Mouse (Mus musculus): ENCODE results near the gene Nav2. TPM values are rescaled to one million over a fixed set of nuclear protein-coding genes. Genes with fewer than 3 reads are reported as not detected.

Gene Nav2
- polyA plus RNA-seq, 1 experiment from 2014 or later: 27.6 TPM

GRCm38 (mm10) chr7:49204856-49205255 lies 296.3 kb downstream of the Nav2 start:
- H3K27ac ChIP-seq (replicated peaks): no peak overlapping the region
- 88% methylated on average over 3 of the region's 3 CpGs for WGBS
- H3K9me3 ChIP-seq (replicated peaks): no peaks in the 10 kb centered on the region
- H3K9ac ChIP-seq (replicated peaks): no peak overlapping the region
- no peak for ATAC-seq (ENCODE audit: low FRiP score)
- no peaks in the 10 kb centered on the region for H3K27me3 ChIP-seq (replicated peaks)
- no peak overlapping the region for H3K4me3 ChIP-seq (replicated peaks)
- H3K4me1 ChIP-seq: peaks cover 36% of the 10 kb centered on the region
- H3K4me2 ChIP-seq: no peak overlapping the region
- no peaks in the 10 kb centered on the region for H3K36me3 ChIP-seq

GRCm38 (mm10) chr7:49205551-49205950 lies 297.0 kb downstream of the Nav2 start:
- Histone ChIP-seq H3K4me1 (peaks cover 35% of the 10 kb centered on the region), H3K36me3 (no peaks in the 10 kb centered on the region), H3K9me3 (replicated peaks) (no peaks in the 10 kb centered on the region), H3K27me3 (replicated peaks) (no peaks in the 10 kb centered on the region), H3K4me2 (no peak overlapping the region), H3K4me3 (replicated peaks) (no peak overlapping the region), H3K27ac (replicated peaks) (no peak overlapping the region), H3K9ac (replicated peaks) (no peak overlapping the region)
- ATAC-seq (ENCODE audit: low FRiP score): no peak
- 91% methylated on average over 1 of the region's 1 CpGs for WGBS

GRCm38 (mm10) chr7:49206775-49207676 lies 298.5 kb downstream of the Nav2 start:
- no peak overlapping the region for H3K4me3 ChIP-seq (replicated peaks)
- no peaks in the 10 kb centered on the region for H3K27me3 ChIP-seq (replicated peaks)
- no peaks in the 10 kb centered on the region for H3K9me3 ChIP-seq (replicated peaks)
- H3K36me3 ChIP-seq: no peaks in the 10 kb centered on the region
- H3K4me2 ChIP-seq: no peak overlapping the region
- no peak for ATAC-seq (ENCODE audit: low FRiP score)
- H3K4me1 ChIP-seq: peaks cover 29% of the 10 kb centered on the region
- no peak overlapping the region for H3K9ac ChIP-seq (replicated peaks)
- 76% methylated on average over 5 of the region's 5 CpGs for WGBS
- no peak overlapping the region for H3K27ac ChIP-seq (replicated peaks)

GRCm38 (mm10) chr7:49209526-49209925 lies 301.0 kb downstream of the Nav2 start:
- H3K27me3 ChIP-seq (replicated peaks): no peaks in the 10 kb centered on the region
- no peak overlapping the region for H3K4me3 ChIP-seq (replicated peaks)
- H3K4me2 ChIP-seq: no peak overlapping the region
- no peaks in the 10 kb centered on the region for H3K9me3 ChIP-seq (replicated peaks)
- 40% methylated on average over 7 of the region's 7 CpGs for WGBS
- H3K36me3 ChIP-seq: no peaks in the 10 kb centered on the region
- no peak for ATAC-seq (ENCODE audit: low FRiP score)
- no peak overlapping the region for H3K9ac ChIP-seq (replicated peaks)
- peaks cover 11% of the 10 kb centered on the region for H3K4me1 ChIP-seq
- peak overlapping the region; percentile 18; the same call in 1 of the 2 replicates for H3K27ac ChIP-seq (replicated peaks)

- no peaks in the 10 kb centered on the region for H3K27me3 ChIP-seq (replicated peaks)
- no peak overlapping the region for H3K27ac ChIP-seq (replicated peaks)
- no peaks in the 10 kb centered on the region for H3K36me3 ChIP-seq
- H3K4me3 ChIP-seq (replicated peaks): no peak overlapping the region
- peaks cover 11% of the 10 kb centered on the region for H3K4me1 ChIP-seq
- H3K9ac ChIP-seq (replicated peaks): no peak overlapping the region
- H3K4me2 ChIP-seq: no peak overlapping the region
- no peak for ATAC-seq (ENCODE audit: low FRiP score)
- 91% methylated on average over 8 of the region's 8 CpGs for WGBS
- no peaks in the 10 kb centered on the region for H3K9me3 ChIP-seq (replicated peaks)
Measured at GRCm38 (mm10) chr7:49210721-49211120, 302.2 kb downstream of the Nav2 start.

GRCm38 (mm10) chr7:49213011-49213410 lies 304.5 kb downstream of the Nav2 start:
- Histone ChIP-seq H3K9ac (replicated peaks) (no peak overlapping the region), H3K27ac (replicated peaks) (no peak overlapping the region), H3K27me3 (replicated peaks) (no peaks in the 10 kb centered on the region), H3K36me3 (no peaks in the 10 kb centered on the region), H3K4me2 (no peak overlapping the region), H3K4me3 (replicated peaks) (no peak overlapping the region), H3K4me1 (peaks cover 8% of the 10 kb centered on the region; the same call in 1 of the 2 replicates), H3K9me3 (replicated peaks) (no peaks in the 10 kb centered on the region)
- no peak for ATAC-seq (ENCODE audit: low FRiP score)
- 69% methylated on average over 4 of the region's 4 CpGs for WGBS

GRCm38 (mm10) chr7:49217786-49218185 lies 309.3 kb downstream of the Nav2 start:
- Histone ChIP-seq H3K27me3 (replicated peaks) (no peaks in the 10 kb centered on the region), H3K36me3 (no peaks in the 10 kb centered on the region), H3K4me3 (replicated peaks) (no peak overlapping the region), H3K27ac (replicated peaks) (no peak overlapping the region), H3K4me2 (no peak overlapping the region), H3K9ac (replicated peaks) (no peak overlapping the region), H3K9me3 (replicated peaks) (no peaks in the 10 kb centered on the region), H3K4me1 (no peaks in the 10 kb centered on the region; the same call in 1 of the 2 replicates)
- WGBS: 82% methylated on average over 6 of the region's 6 CpGs
- no peak for ATAC-seq (ENCODE audit: low FRiP score)

- Histone ChIP-seq H3K4me3 (replicated peaks) (no peak overlapping the region), H3K27me3 (replicated peaks) (no peaks in the 10 kb centered on the region), H3K9me3 (replicated peaks) (no peaks in the 10 kb centered on the region), H3K36me3 (no peaks in the 10 kb centered on the region), H3K9ac (replicated peaks) (no peak overlapping the region), H3K4me2 (no peak overlapping the region), H3K4me1 (peaks cover 10% of the 10 kb centered on the region; the same call in 1 of the 2 replicates), H3K27ac (replicated peaks) (no peak overlapping the region)
- WGBS: 78% methylated on average over 5 of the region's 5 CpGs
- no peak for ATAC-seq (ENCODE audit: low FRiP score)
Measured at GRCm38 (mm10) chr7:49225741-49226140, 317.2 kb downstream of the Nav2 start.

- H3K27me3 ChIP-seq (replicated peaks): no peaks in the 10 kb centered on the region
- WGBS: 97% methylated on average over 2 of the region's 2 CpGs
- H3K9ac ChIP-seq (replicated peaks): no peak overlapping the region
Measured at GRCm38 (mm10) chr7:49232969-49233368, 324.5 kb downstream of the Nav2 start.

GRCm38 (mm10) chr7:49234288-49234687 lies 325.8 kb downstream of the Nav2 start:
- no peak overlapping the region for H3K27ac ChIP-seq (replicated peaks)
- no peak overlapping the region for H3K4me3 ChIP-seq (replicated peaks)
- H3K4me1 ChIP-seq: peaks cover 6% of the 10 kb centered on the region; the same call in 1 of the 2 replicates
- H3K9ac ChIP-seq (replicated peaks): no peak overlapping the region
- ATAC-seq (ENCODE audit: low FRiP score): no peak
- no peaks in the 10 kb centered on the region for H3K27me3 ChIP-seq (replicated peaks)
- 77% methylated on average over 8 of the region's 8 CpGs for WGBS
- no peaks in the 10 kb centered on the region for H3K9me3 ChIP-seq (replicated peaks)
- no peak overlapping the region for H3K4me2 ChIP-seq
- H3K36me3 ChIP-seq: no peaks in the 10 kb centered on the region

More at GRCm38 (mm10) chr7:49232969-49233368, 324.5 kb downstream of the Nav2 start:
- Histone ChIP-seq H3K36me3 (no peaks in the 10 kb centered on the region), H3K27ac (replicated peaks) (no peak overlapping the region), H3K4me3 (replicated peaks) (no peak overlapping the region), H3K4me1 (peaks cover 6% of the 10 kb centered on the region; the same call in 1 of the 2 replicates), H3K9me3 (replicated peaks) (no peaks in the 10 kb centered on the region), H3K4me2 (no peak overlapping the region)
- no peak for ATAC-seq (ENCODE audit: low FRiP score)

GRCm38 (mm10) chr7:49235271-49235681 lies 326.8 kb downstream of the Nav2 start:
- H3K4me1 ChIP-seq: peaks cover 6% of the 10 kb centered on the region; the same call in 1 of the 2 replicates
- no peak for ATAC-seq (ENCODE audit: low FRiP score)
- no peaks in the 10 kb centered on the region for H3K27me3 ChIP-seq (replicated peaks)
- WGBS: 75% methylated on average over 9 of the region's 9 CpGs
- no peaks in the 10 kb centered on the region for H3K36me3 ChIP-seq
- H3K9ac ChIP-seq (replicated peaks): no peak overlapping the region
- H3K4me2 ChIP-seq: no peak overlapping the region
- H3K4me3 ChIP-seq (replicated peaks): no peak overlapping the region
- no peaks in the 10 kb centered on the region for H3K9me3 ChIP-seq (replicated peaks)
- H3K27ac ChIP-seq (replicated peaks): no peak overlapping the region

- H3K4me3 ChIP-seq (replicated peaks): no peak overlapping the region
- H3K9ac ChIP-seq (replicated peaks): no peak overlapping the region
- H3K36me3 ChIP-seq: no peaks in the 10 kb centered on the region
- H3K27me3 ChIP-seq (replicated peaks): no peaks in the 10 kb centered on the region
- H3K4me2 ChIP-seq: no peak overlapping the region
- no peak overlapping the region for H3K27ac ChIP-seq (replicated peaks)
- H3K4me1 ChIP-seq: peaks cover 6% of the 10 kb centered on the region; the same call in 1 of the 2 replicates
- 80% methylated on average over 3 of the region's 3 CpGs for WGBS
- no peaks in the 10 kb centered on the region for H3K9me3 ChIP-seq (replicated peaks)
- no peak for ATAC-seq (ENCODE audit: low FRiP score)
Measured at GRCm38 (mm10) chr7:49235821-49236220, 327.3 kb downstream of the Nav2 start.

All from neural tube, embryonic 15.5 days (tissue).